ENCODE assay signal across 17 mouse cellular contexts in genomic region chr6:43480687-43481086, GRCm38 (mm10).
"Had no signal": no experiment of that assay in that cellular context is flagged by ENCODE, and none has a peak within 500 bp of the region (broad histone marks: within the 10 kb centered on the region; RNA-seq: fewer than 3 reads in every experiment).

No protein-coding gene starts in this region.

- H3K4me3 ChIP-seq: layer of hippocampus, adult 2 months; lung, embryonic 15.5 days; megakaryocyte, embryonic 14.5 days; midbrain, embryonic 10.5 days; midbrain, embryonic 13.5 days had no signal

- H3K27ac ChIP-seq: kidney, postnatal 0 days; layer of hippocampus, adult 2 months; liver, embryonic 14.5 days; lung, embryonic 15.5 days; midbrain, embryonic 10.5 days; midbrain, embryonic 13.5 days; stomach, postnatal 0 days had no signal

- H3K4me1 ChIP-seq: lung, embryonic 15.5 days; midbrain, embryonic 10.5 days; midbrain, embryonic 13.5 days had no signal

- ATAC-seq: midbrain, embryonic 13.5 days; midbrain, embryonic 16.5 days had no signal

- H3K9ac ChIP-seq: liver, embryonic 14.5 days; lung, embryonic 15.5 days; midbrain, embryonic 13.5 days had no signal

- H3K36me3 ChIP-seq: lung, embryonic 15.5 days; midbrain, embryonic 10.5 days; midbrain, embryonic 13.5 days had no signal

- DNase-seq: kidney, postnatal 25 days; layer of hippocampus, adult 9-11 months; lung, adult 18-20 months; lung, postnatal 10 days; lung, postnatal 36 days; thymus, adult 2 months; thymus, postnatal 36 days had no signal

- H3K9me3 ChIP-seq: lung, embryonic 15.5 days; megakaryocyte, embryonic 14.5 days; midbrain, embryonic 10.5 days; midbrain, embryonic 13.5 days had no signal

- H3K4me2 ChIP-seq: liver, embryonic 11.5 days; lung, embryonic 15.5 days; midbrain, embryonic 13.5 days had no signal

- H3K27me3 ChIP-seq: lung, embryonic 15.5 days; megakaryocyte, embryonic 14.5 days; midbrain, embryonic 13.5 days had no signal
